In the genomic region with DNA sequence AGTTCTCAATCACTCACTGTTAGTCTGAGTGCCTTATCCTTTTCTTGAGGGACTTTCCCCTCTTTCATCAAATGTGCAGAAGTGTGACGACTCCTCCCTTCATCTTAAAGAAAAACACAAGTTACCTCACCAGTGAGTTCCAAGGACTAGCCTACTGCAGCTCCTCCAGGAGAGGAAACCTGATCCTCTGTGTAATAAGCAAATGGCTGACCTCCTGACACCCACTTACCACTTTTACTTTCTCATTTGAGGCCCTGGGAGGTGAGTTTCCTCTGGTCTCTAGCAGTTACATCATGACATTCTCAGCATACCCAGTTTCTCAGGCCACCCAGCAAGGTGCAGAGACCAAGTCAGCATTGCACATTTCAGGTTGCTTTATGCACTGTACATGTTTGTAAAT, we compare ENCODE assay signal across 16 mouse cellular contexts.
DNase-seq lines count a peak whose midpoint lies in the region; ATAC-seq and TF ChIP-seq lines count a peak whose summit lies in the region.
"Had no signal": no experiment of that assay in that cellular context is flagged by ENCODE, and none has a peak within 500 bp of the region (broad histone marks: within the 10 kb centered on the region; RNA-seq: fewer than 3 reads in every experiment).

No protein-coding gene starts in this region.

- H3K79me2 ChIP-seq in CH12.LX (replicated peaks; ENCODE audit: control insufficient read depth, extremely low read depth, insufficient read depth, poor library complexity, severe bottlenecking) = no peaks in the 10 kb centered on the region

- no peaks in the 10 kb centered on the region for H3K36me3 ChIP-seq in kidney, embryonic 16.5 days (ENCODE audit: insufficient read depth, low read length)
- no peaks in the 10 kb centered on the region for H3K36me3 ChIP-seq in CH12.LX (replicated peaks in 1 of 2; ENCODE audit: control insufficient read depth in 1 of 2, insufficient read depth in 1 of 2, low read length in 1 of 2)
- H3K36me3 ChIP-seq in limb, embryonic 12.5 days = no peaks in the 10 kb centered on the region
- H3K36me3 ChIP-seq in thymus, adult 2 months (ENCODE audit: control insufficient read depth, insufficient read depth, low read length) = no peaks in the 10 kb centered on the region
- H3K36me3 ChIP-seq: forebrain, embryonic 15.5 days had no signal

- H3K9ac ChIP-seq in kidney, embryonic 16.5 days (replicated peaks; ENCODE audit: low read length) = no peak overlapping the region
- no peak overlapping the region for H3K9ac ChIP-seq in CH12.LX (ENCODE audit: insufficient read depth, low read depth)
- no peak overlapping the region for H3K9ac ChIP-seq in limb, embryonic 12.5 days (replicated peaks)
- H3K9ac ChIP-seq: forebrain, embryonic 15.5 days had no signal

- WGBS in kidney, embryonic 16.5 days = 0% methylated on average over 1 of the region's 1 CpGs
- WGBS in limb, embryonic 12.5 days = 4% methylated on average over 1 of the region's 1 CpGs
- 39% methylated on average over 1 of the region's 1 CpGs for WGBS in thymus, adult 2 months

- no peak overlapping the region; the same call in 1 of the 2 replicates for H3K27ac ChIP-seq in kidney, embryonic 16.5 days (ENCODE audit: low read length)
- no peak overlapping the region for H3K27ac ChIP-seq in CH12.LX (ENCODE audit: insufficient read depth, low read depth)
- no peak overlapping the region for H3K27ac ChIP-seq in limb, embryonic 12.5 days
- H3K27ac ChIP-seq in thymus, adult 2 months (ENCODE audit: control insufficient read depth, insufficient read depth, low read length) = no peak overlapping the region
- H3K27ac ChIP-seq: forebrain, embryonic 15.5 days had no signal

- peaks cover 12% of the 10 kb centered on the region for H3K4me1 ChIP-seq in kidney, embryonic 16.5 days (ENCODE audit: insufficient read depth, low read length)
- no peaks in the 10 kb centered on the region; a peak in 1 of 4 replicates for H3K4me1 ChIP-seq in CH12.LX (ENCODE audit: control insufficient read depth in 1 of 2, insufficient read depth in 2 of 2)
- H3K4me1 ChIP-seq in limb, embryonic 12.5 days (replicated peaks) = peaks cover 15% of the 10 kb centered on the region
- no peaks in the 10 kb centered on the region for H3K4me1 ChIP-seq in thymus, adult 2 months (replicated peaks; ENCODE audit: control insufficient read depth, insufficient read depth, low read length)
- H3K4me1 ChIP-seq: forebrain, embryonic 15.5 days had no signal

- TF ChIP-seq CTCF in CH12.LX (conservative IDR thresholded peaks at IDR 0.05 in 1 of 2, IDR thresholded peaks at IDR 0.05 in 1 of 2; ENCODE audit: low read depth in 2 of 2, low read length in 2 of 2) = no peak
- TF ChIP-seq CTCF in thymus, adult 2 months (IDR thresholded peaks at IDR 0.05; ENCODE audit: borderline replicate concordance, control insufficient read depth, extremely low read depth, insufficient read depth, low read length, poor library complexity) = no peak

- dilution Hi-C loops in CH12.LX (cut with MboI; ENCODE audit: extremely low pct_ligation_motif_present, extremely low pct_unique_long_range_greater_than_20kb, low sequenced_read_pairs) = no loop called here

- ATAC-seq in kidney, embryonic 16.5 days (ENCODE audit: low FRiP score, low TSS enrichment) = peak; percentile 93
- ATAC-seq in limb, embryonic 12.5 days (ENCODE audit: insufficient number of reproducible peaks, insufficient read depth, low FRiP score, low TSS enrichment, low read depth) = peak; percentile 80
- ATAC-seq: activated CD4-positive, CD25-positive, alpha-beta regulatory T cell, adult 4 months; forebrain, embryonic 15.5 days had no signal

- H3K27me3 ChIP-seq in kidney, embryonic 16.5 days (ENCODE audit: insufficient read depth, low read length) = no peaks in the 10 kb centered on the region
- H3K27me3 ChIP-seq in CH12.LX (replicated peaks) = no peaks in the 10 kb centered on the region
- H3K27me3 ChIP-seq in limb, embryonic 12.5 days = peaks cover 9% of the 10 kb centered on the region; the same call in 1 of the 2 replicates
- H3K27me3 ChIP-seq in thymus, adult 2 months (ENCODE audit: control insufficient read depth, insufficient read depth, low read length) = no peaks in the 10 kb centered on the region
- H3K27me3 ChIP-seq: forebrain, embryonic 15.5 days had no signal

- no peak for TF ChIP-seq EP300 in CH12.LX (IDR thresholded peaks at IDR 0.05; ENCODE audit: low read length)

- TF ChIP-seq RAD21 in CH12.LX (IDR thresholded peaks at IDR 0.05; ENCODE audit: low read depth, low read length) = no peak

- in situ Hi-C loops in CH12.LX (cut with MboI; ENCODE audit: low pct_ligation_motif_present, low pct_unique_long_range_greater_than_20kb, low sequenced_read_pairs) = no loop called here

- no peaks in the 10 kb centered on the region for H3K9me3 ChIP-seq in kidney, embryonic 16.5 days (ENCODE audit: low read length)
- peaks cover 7% of the 10 kb centered on the region for H3K9me3 ChIP-seq in CH12.LX (replicated peaks; ENCODE audit: low read length)
- H3K9me3 ChIP-seq in limb, embryonic 12.5 days = no peaks in the 10 kb centered on the region
- H3K9me3 ChIP-seq: forebrain, embryonic 15.5 days had no signal

- no peak for TF ChIP-seq POLR2A in CH12.LX (IDR thresholded peaks at IDR 0.05; ENCODE audit: low read depth, low read length)
- no peak for TF ChIP-seq POLR2A in thymus, adult 2 months (IDR thresholded peaks at IDR 0.05; ENCODE audit: control insufficient read depth, extremely low read depth, insufficient read depth, low read length, poor library complexity)

- no peak for DNase-seq in kidney, postnatal 14 days
- DNase-seq in CH12.LX (ENCODE audit: extremely low read depth) = peak; percentile 3
- peak; percentile 45 for DNase-seq in embryo, embryonic 9.5 days (ENCODE audit: extremely low spot score)
- DNase-seq in testis, postnatal 10 days (ENCODE audit: low spot score) = no peak
- no peak for DNase-seq in left cerebral cortex, adult 18-20 months (ENCODE audit: low spot score in 2 of 2)
- no peak for DNase-seq in thymus, adult 2 months
- DNase-seq: cerebellum, postnatal 25 days; gastrocnemius, postnatal 10 days; kidney, adult 11 months; layer of hippocampus, adult 9-11 months; left cerebral cortex, postnatal 4 days had no signal

- no peak overlapping the region for H3K4me2 ChIP-seq in kidney, embryonic 16.5 days (replicated peaks; ENCODE audit: low read depth, low read length)
- H3K4me2 ChIP-seq in CH12.LX (ENCODE audit: insufficient read depth, low read depth, poor library complexity, severe bottlenecking) = no peak overlapping the region
- H3K4me2 ChIP-seq in limb, embryonic 12.5 days = no peak overlapping the region
- H3K4me2 ChIP-seq: forebrain, embryonic 15.5 days; midbrain, embryonic 11.5 days had no signal

- H3K4me3 ChIP-seq in kidney, embryonic 16.5 days (ENCODE audit: low read length) = no peak overlapping the region
- no peak overlapping the region for H3K4me3 ChIP-seq in CH12.LX (replicated peaks in 1 of 3; ENCODE audit: low read depth in 2 of 3, low read length in 2 of 3, poor library complexity in 1 of 3)
- H3K4me3 ChIP-seq in limb, embryonic 12.5 days (replicated peaks) = no peak overlapping the region
- no peak overlapping the region for H3K4me3 ChIP-seq in thymus, adult 2 months (ENCODE audit: control insufficient read depth, insufficient read depth, low read length)
- H3K4me3 ChIP-seq: forebrain, embryonic 15.5 days had no signal

TF ChIP-seq in CH12.LX, 34 proteins besides CTCF, POLR2A, EP300 and RAD21:
- TF ChIP-seq ELF1 (IDR thresholded peaks at IDR 0.05; ENCODE audit: low read depth, low read length) (no peak), IRF4 (IDR thresholded peaks at IDR 0.05; ENCODE audit: low read depth, low read length) (no peak), ZKSCAN1 (IDR thresholded peaks at IDR 0.05; ENCODE audit: borderline replicate concordance, low read depth, low read length) (no peak), E2F4 (IDR thresholded peaks at IDR 0.05; ENCODE audit: insufficient replicate concordance, low read depth, low read length) (no peak), ETS1 (conservative IDR thresholded peaks at IDR 0.05; ENCODE audit: low read depth, low read length) (no peak), JUN (IDR thresholded peaks at IDR 0.05; ENCODE audit: insufficient read depth, low read depth, low read length) (no peak), PAX5 (IDR thresholded peaks at IDR 0.05; ENCODE audit: low read length) (no peak), MYC (IDR thresholded peaks at IDR 0.05; ENCODE audit: low read depth, low read length) (no peak), ZNF384 (IDR thresholded peaks at IDR 0.05; ENCODE audit: low read depth, low read length) (no peak)
TF ChIP-seq in CH12.LX: peak in this region for 0.

Comparison
In these comparisons a context has a peak if more than half of its experiments do, and no peak if none do; other contexts are left out.
1. DNase-seq: peak in CH12.LX (single experiment) and embryo, embryonic 9.5 days (single experiment); none in kidney, postnatal 14 days (single experiment), testis, postnatal 10 days (single experiment), left cerebral cortex, adult 18-20 months (0 of 2) and thymus, adult 2 months (single experiment).